Mouse (Mus musculus) forebrain, embryonic 14.5 days (tissue): ENCODE measurements at regions not wholly inside any gene's neighbourhood (a gene's known extent, or its start where the extent isn't known, plus 50 kb on each side); places are given as distances from the start of the nearest gene placed in this dataset.

Experiments
- ATAC-seq: fragments of 200-750 bp; cut with Nextera tagmentation; 2 replicates; pipeline ENCODE4 v1.8.0; 2017; ENCODE audit warnings: mild to moderate bottlenecking, moderate library complexity
- DNase-seq: peaks from one replicate; pipeline ENCODE4 v3.0.0-alpha.2; 2015; ENCODE audit warnings: low spot score
- H3K27ac ChIP-seq: fragments of 300-500 bp; sonication (generic); 2 replicates; pipeline ENCODE4 v1.5.1; 2014; ENCODE audit warnings: low read depth, mild to moderate bottlenecking, control low read depth, low read length, moderate library complexity
- H3K27me3 ChIP-seq: fragments of 300-500 bp; sonication (generic); replicated peaks from 2 replicates; pipeline ENCODE4 v1.6.1; 2014; ENCODE audit warnings: low read length, control low read depth, mixed read lengths; ENCODE audit not compliant: control insufficient read depth, insufficient read depth
- H3K36me3 ChIP-seq: fragments of 300-500 bp; sonication (generic); 2 replicates; pipeline ENCODE4 v1.6.1; 2014; ENCODE audit warnings: low read length, control low read depth; ENCODE audit not compliant: control insufficient read depth, insufficient read depth
- H3K4me1 ChIP-seq: fragments of 300-500 bp; sonication (generic); 2 replicates; pipeline ENCODE4 v1.6.1; 2014; ENCODE audit warnings: antibody characterized with exemption, low read length, control low read depth; ENCODE audit not compliant: control insufficient read depth, insufficient read depth
- H3K4me2 ChIP-seq: fragments of 300-500 bp; sonication (generic); 2 replicates; pipeline ENCODE4 v1.6.1; 2014; ENCODE audit warnings: mild to moderate bottlenecking, control low read depth, low read length
- H3K4me3 ChIP-seq: fragments of 300-500 bp; sonication (generic); 2 replicates; pipeline ENCODE4 v1.5.1; 2014; ENCODE audit warnings: low read depth, low read length, control low read depth
- H3K9ac ChIP-seq: fragments of 300-500 bp; sonication (generic); 2 replicates; pipeline ENCODE4 v1.6.1; 2014; ENCODE audit warnings: mild to moderate bottlenecking, low read length, control low read depth, moderate library complexity
- H3K9me3 ChIP-seq: fragments of 300-500 bp; sonication (generic); replicated peaks from 2 replicates; pipeline ENCODE4 v1.6.1; 2016; ENCODE audit warnings: low read length, control low read depth, mixed read lengths; ENCODE audit not compliant: control insufficient read depth
- WGBS: fragments of 180-500 bp; shearing (Covaris S2); extraction: QIAGEN DNeasy Blood & Tissue Kit; methylation state at CpG from one replicate; pipeline ENCODE4 v1.1.7; 2014; 5-methylcytosine and 5-hydroxymethylcytosine counted together

DNA sequence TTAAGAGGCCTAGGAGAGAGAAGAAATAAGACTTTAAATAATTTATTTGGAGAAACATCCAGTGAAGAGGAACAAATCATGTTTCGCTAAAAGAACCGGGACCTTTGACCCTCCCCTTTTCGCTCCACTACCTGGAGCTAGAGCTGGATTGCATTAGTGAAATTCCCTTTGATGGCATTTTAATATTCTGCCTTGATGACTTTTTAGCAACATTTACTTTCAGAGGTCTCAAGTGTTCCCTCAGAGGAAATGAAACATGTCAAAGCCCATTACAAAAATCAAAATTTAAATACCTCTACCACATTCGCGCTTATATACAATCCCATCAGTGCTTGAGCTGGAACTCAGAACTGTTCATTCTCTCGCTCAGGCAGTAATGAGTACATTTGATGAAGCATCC, 297.0 kb upstream of the Gm10295 start:
- H3K27me3 ChIP-seq = no peaks in the 10 kb centered on the region
- no peaks in the 10 kb centered on the region for H3K36me3 ChIP-seq
- no peak overlapping the region for H3K4me2 ChIP-seq
- H3K27ac ChIP-seq = no peak overlapping the region
- no peak overlapping the region for H3K4me3 ChIP-seq
- H3K9ac ChIP-seq = no peak overlapping the region
- no peaks in the 10 kb centered on the region for H3K4me1 ChIP-seq
- WGBS = 86% methylated on average over 6 of the region's 6 CpGs
- ATAC-seq (no peak), DNase-seq (no peak)
- no peaks in the 10 kb centered on the region for H3K9me3 ChIP-seq

DNA sequence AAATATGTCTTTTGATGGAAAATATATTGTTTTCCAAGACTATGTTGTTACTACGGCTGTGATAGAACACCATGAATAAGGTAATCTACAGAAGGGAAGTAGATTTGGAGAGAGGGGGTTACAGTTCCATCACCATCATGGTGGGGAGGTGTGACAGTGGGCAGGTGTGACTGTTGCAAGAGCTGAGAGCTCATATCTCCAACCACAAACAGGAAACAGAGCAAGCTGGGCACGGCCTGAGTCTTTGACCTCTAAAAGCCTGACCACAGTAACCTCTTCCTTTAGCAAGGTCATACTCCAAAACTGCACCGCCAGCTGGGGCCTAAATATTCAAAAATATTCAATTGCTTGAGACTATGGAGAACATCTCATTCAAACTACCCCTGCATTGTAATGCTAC, 295.7 kb upstream of the Gm10295 start:
- no peak overlapping the region for H3K9ac ChIP-seq

DNA sequence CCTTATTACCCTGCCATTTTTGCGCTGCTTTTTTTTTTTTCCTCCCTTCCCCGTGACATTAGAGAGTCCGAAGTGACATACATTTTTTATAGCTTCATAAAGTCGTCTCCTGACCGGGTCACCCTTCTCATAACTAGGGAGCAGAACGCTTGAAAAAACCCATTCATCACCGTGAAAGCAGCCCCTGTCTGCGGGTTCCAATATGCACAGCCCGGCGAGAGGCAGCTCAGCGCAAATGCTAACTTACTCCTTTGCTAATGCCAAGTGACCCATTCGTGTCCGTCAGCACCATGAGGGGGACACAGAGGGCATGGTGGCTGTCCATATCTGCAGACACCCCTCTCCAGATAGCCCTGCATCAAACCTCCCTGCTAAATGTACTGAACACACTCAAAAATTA, 271.8 kb upstream of the Gm10295 start:
- H3K27me3 ChIP-seq = no peaks in the 10 kb centered on the region
- ATAC-seq (no peak), DNase-seq (peak; percentile 6)
- H3K9me3 ChIP-seq = no peaks in the 10 kb centered on the region
- H3K4me2 ChIP-seq = no peak overlapping the region
- no peak overlapping the region for H3K9ac ChIP-seq
- H3K4me3 ChIP-seq = no peak overlapping the region
- no peak overlapping the region for H3K27ac ChIP-seq
- 65% methylated on average over 13 of the region's 13 CpGs for WGBS
- no peaks in the 10 kb centered on the region for H3K36me3 ChIP-seq
- H3K4me1 ChIP-seq = no peaks in the 10 kb centered on the region

More for the DNA sequence above, 295.7 kb upstream of the Gm10295 start:
- no peak overlapping the region for H3K27ac ChIP-seq
- H3K4me3 ChIP-seq = no peak overlapping the region
- no peak for DNase-seq
- no peaks in the 10 kb centered on the region for H3K27me3 ChIP-seq
- no peak overlapping the region for H3K4me2 ChIP-seq
- H3K36me3 ChIP-seq = no peaks in the 10 kb centered on the region
- WGBS = 95% methylated on average over 3 of the region's 3 CpGs
- H3K9me3 ChIP-seq = no peaks in the 10 kb centered on the region
- no peak for ATAC-seq
- no peaks in the 10 kb centered on the region for H3K4me1 ChIP-seq

DNA sequence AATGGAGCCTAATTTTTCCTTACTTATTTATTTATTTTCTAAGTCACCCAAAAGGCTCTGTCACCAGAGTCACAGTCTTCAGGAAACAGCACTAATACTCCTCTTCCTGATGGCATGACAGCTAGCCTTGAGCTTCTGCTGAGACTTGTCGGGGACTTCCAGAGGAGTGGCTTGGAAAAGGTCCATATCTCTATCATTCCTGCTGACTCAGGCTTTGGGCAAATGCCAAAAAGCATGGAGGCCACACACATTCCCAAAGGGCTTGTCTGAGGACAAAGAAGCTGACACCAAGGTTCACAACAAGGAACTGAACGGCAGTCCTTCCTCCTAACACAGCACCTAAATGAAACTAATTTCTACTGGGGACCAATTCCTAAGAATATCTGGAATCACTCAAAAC, 251.9 kb upstream of the Gm10295 start:
- Histone ChIP-seq H3K27me3 (no peaks in the 10 kb centered on the region), H3K36me3 (no peaks in the 10 kb centered on the region), H3K27ac (no peak overlapping the region), H3K4me1 (no peaks in the 10 kb centered on the region), H3K4me2 (no peak overlapping the region), H3K9ac (no peak overlapping the region), H3K9me3 (no peaks in the 10 kb centered on the region), H3K4me3 (no peak overlapping the region)
- 25% methylated on average over 2 of the region's 2 CpGs for WGBS
- no peak for ATAC-seq
- DNase-seq = peak; percentile 38

DNA sequence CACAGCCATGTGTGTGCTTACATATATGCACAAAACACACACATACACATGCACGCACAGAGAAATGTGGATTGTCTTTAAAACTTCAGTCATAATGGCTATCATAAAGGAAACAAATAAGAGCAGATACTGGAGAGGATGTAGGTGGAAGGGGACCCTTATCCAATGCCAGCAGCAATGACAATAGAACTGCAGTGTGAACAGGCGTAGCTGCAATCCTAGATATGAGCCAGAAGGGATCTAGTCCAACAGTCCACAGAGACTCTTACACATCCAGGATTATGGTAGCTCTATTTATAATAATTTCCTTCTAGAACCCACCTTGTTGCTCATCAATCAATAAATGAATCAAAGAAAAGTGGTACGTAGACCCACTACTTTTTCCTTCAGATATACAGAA, 245.5 kb upstream of the Gm10295 start:
- Histone ChIP-seq H3K4me1 (no peaks in the 10 kb centered on the region), H3K36me3 (no peaks in the 10 kb centered on the region), H3K9ac (no peak overlapping the region), H3K4me3 (no peak overlapping the region), H3K27ac (no peak overlapping the region), H3K27me3 (no peaks in the 10 kb centered on the region), H3K4me2 (no peak overlapping the region), H3K9me3 (no peaks in the 10 kb centered on the region)
- no peak for DNase-seq
- ATAC-seq = no peak
- 97% methylated on average over 3 of the region's 3 CpGs for WGBS

DNA sequence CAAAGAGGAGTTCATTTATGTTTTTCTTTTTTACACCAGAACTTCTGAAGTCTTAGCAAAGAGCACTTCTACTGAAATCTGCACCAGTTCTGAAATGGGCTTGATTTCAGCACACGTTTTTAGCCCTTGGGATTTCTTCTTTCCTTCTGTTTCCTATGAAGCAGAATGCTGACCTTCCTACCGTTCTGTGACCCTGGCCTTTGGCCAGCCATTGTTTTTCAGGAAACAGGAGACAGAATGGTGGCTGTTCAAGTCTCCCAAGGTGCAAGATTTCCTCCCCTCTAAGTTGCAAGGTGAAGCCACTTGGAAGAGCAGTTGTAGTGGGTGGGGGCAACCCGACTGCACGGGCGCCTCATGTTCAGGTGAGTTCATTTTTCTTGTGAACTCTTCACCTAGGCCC, 236.3 kb upstream of the Gm10295 start:
- H3K4me2 ChIP-seq = no peak overlapping the region
- H3K27ac ChIP-seq = no peak overlapping the region
- H3K27me3 ChIP-seq = no peaks in the 10 kb centered on the region
- 78% methylated on average over 5 of the region's 5 CpGs for WGBS
- H3K4me1 ChIP-seq = no peaks in the 10 kb centered on the region
- H3K36me3 ChIP-seq = no peaks in the 10 kb centered on the region
- H3K4me3 ChIP-seq = no peak overlapping the region
- H3K9me3 ChIP-seq = no peaks in the 10 kb centered on the region
- no peak for DNase-seq
- H3K9ac ChIP-seq = no peak overlapping the region
- no peak for ATAC-seq

DNA sequence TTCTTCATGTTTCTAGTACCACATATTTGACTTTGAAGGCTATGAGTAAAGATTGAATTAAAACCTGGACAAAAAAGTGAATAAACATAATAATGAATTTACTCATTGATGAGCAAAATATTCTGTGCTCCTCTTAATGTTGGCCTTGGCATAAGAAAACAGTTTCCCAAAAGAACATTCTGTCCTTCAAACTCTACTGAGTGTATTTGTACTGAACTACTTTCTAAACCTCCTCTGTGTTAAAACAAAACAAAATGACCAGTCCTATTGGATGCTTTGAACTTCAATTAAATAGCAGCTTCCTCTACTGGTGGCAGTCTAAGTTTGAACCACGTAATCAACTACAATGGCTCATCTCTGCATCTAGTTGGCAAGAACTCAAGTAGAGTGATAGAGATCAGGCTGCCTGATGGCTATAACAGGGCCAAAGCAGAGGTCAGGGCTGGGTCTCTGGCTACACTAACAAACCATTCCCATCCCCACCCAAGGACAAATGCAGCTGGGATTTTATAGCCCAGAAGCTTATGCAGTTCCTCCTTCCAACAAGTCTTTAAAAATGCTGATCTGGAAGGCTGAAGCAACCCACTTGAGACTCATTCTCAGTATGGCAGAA, 232.3 kb upstream of the Gm10295 start:
- 43% methylated on average over 1 of the region's 1 CpGs for WGBS
- H3K9ac ChIP-seq = no peak overlapping the region
- no peaks in the 10 kb centered on the region for H3K4me1 ChIP-seq
- H3K4me3 ChIP-seq = no peak overlapping the region
- no peak for ATAC-seq
- H3K27ac ChIP-seq = no peak overlapping the region
- H3K27me3 ChIP-seq = no peaks in the 10 kb centered on the region
- H3K9me3 ChIP-seq = no peaks in the 10 kb centered on the region
- no peak for DNase-seq
- no peak overlapping the region for H3K4me2 ChIP-seq
- no peaks in the 10 kb centered on the region for H3K36me3 ChIP-seq

DNA sequence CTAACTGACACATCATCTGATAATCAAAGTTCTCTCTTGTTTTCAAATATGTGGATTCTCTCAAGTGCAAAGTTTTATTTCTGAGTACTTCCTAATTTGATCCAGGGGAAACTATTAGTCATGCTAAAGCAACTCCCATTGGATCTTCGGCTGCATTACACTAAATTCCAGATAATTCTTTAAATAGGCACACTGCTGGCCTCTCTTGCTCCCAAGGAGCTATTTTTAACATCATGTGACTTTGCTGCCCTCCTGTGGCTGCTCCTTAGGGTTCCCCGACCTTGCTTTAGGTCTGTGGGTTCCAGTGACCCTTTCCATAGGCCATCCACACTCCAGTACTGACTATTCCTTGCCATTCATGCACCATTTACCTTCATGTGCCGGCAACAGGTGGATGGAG, 230.5 kb upstream of the Gm10295 start:
- ATAC-seq (no peak), DNase-seq (peak; percentile 30)
- Histone ChIP-seq H3K4me1 (no peaks in the 10 kb centered on the region), H3K36me3 (no peaks in the 10 kb centered on the region), H3K27ac (no peak overlapping the region), H3K4me3 (no peak overlapping the region), H3K4me2 (no peak overlapping the region), H3K9me3 (no peaks in the 10 kb centered on the region), H3K9ac (no peak overlapping the region), H3K27me3 (no peaks in the 10 kb centered on the region)
- WGBS = 38% methylated on average over 3 of the region's 3 CpGs

DNA sequence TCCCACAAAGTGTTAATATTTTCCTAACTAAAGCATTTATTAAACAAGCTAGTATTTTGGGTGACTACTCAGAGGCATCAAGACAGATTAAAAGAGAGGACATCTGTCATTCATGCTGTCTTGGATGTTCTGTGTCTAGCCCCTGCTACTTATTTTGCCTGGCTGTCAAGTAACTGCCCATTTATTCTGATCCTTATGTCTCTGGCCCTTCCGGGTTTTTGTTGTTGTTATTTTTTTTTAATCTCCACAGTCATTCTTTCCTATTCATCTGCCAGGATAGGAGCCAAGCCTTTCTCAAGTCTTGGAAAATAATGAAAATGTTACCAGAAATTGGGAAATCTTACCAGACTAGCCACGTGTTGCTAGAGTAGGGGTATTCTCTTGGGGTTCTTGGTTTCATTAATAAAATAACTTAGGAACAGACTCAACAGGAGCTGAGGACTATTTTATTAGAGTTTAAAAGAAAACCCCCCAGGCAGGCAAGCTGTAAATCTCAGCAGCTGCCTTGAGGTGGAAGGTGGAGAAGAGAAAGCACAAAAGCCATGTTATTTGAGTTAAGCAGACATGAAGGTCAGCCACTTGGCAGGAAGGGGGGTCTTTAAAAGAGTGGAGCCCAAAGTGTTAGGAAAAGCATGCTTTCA, 209.1 kb upstream of the Gm10295 start:
- Histone ChIP-seq H3K4me1 (no peaks in the 10 kb centered on the region), H3K4me2 (no peak overlapping the region), H3K9ac (no peak overlapping the region), H3K9me3 (no peaks in the 10 kb centered on the region), H3K4me3 (no peak overlapping the region), H3K27ac (no peak overlapping the region), H3K36me3 (no peaks in the 10 kb centered on the region), H3K27me3 (no peaks in the 10 kb centered on the region)
- DNase-seq = no peak
- 57% methylated on average over 2 of the region's 2 CpGs for WGBS
- ATAC-seq = no peak
